Mouse (Mus musculus) layer of hippocampus, adult 2 months (tissue): ENCODE data around the gene Cadps2. TPM values are rescaled to one million over a fixed set of nuclear protein-coding genes. Genes with fewer than 3 reads are reported as not detected.

Experiments
- DNase-seq, 2 experiments: peaks; one replicate each; pipeline ENCODE4 v3.0.0; 2022; ENCODE audit warnings: low spot score in 2 of 2
- H3K27ac ChIP-seq: fragments of 200-600 bp; 2 replicates; pipeline ENCODE4 v1.8.1; 2022
- H3K4me3 ChIP-seq: fragments of 200-600 bp; 2 replicates; pipeline ENCODE4 v1.8.1; 2022; ENCODE audit warnings: mild to moderate bottlenecking
- CTCF ChIP-seq: fragments of 200-600 bp; conservative IDR thresholded peaks from 2 replicates; pipeline ENCODE4 v1.8.1; 2022; ENCODE audit warnings: antibody characterized with exemption, mild to moderate bottlenecking, moderate library complexity
- total RNA-seq, 2 experiments: library from RNA; stranded (reverse); gene quantifications; 2 replicates each; pipeline ENCODE4 v1.2.3; 2021

The Cadps2 gene
- total RNA-seq, 2 experiments from 2014 or later = 81.1 to 81.7 TPM

- TF ChIP-seq CTCF = no peak; the same call in 1 of the 2 replicates
- Histone ChIP-seq H3K4me3 (peak overlapping the region; percentile 87), H3K27ac (no peak overlapping the region)
- no peak for DNase-seq
Measured at GRCm38 (mm10) chr6:23836694-23837093, 2.5 kb downstream of the Cadps2 start.

- no peak overlapping the region for H3K27ac ChIP-seq
Measured at GRCm38 (mm10) chr6:23835552-23835951, 3.7 kb downstream of the Cadps2 start.

DNA sequence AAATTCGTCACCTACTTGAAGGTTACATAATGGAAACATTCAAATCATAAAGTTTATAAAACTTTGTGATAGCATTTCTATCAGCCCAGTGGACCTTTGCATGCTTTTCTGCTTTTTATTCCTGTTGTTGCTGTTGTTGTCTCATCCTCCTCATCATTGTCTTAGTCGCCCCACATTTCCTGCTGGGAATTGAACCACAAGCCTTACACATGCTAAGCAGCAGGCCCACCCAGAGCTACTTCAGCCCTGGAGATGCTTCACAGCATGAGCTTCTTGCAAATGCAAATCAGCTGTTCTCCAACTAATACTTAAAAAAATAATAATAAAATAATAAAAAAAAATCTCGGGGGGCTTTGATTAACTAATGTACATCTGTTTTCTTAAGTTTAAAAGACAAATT lies 8.5 kb downstream of the Cadps2 start:
- DNase-seq = no peak
- Histone ChIP-seq H3K4me3 (no peak overlapping the region), H3K27ac (no peak overlapping the region)
- no peak for TF ChIP-seq CTCF

More at GRCm38 (mm10) chr6:23835552-23835951, 3.7 kb downstream of the Cadps2 start:
- TF ChIP-seq CTCF = no peak
- no peak overlapping the region for H3K4me3 ChIP-seq
- no peak for DNase-seq

GRCm38 (mm10) chr6:23829338-23829737 lies 9.9 kb downstream of the Cadps2 start:
- H3K4me3 ChIP-seq = no peak overlapping the region
- TF ChIP-seq CTCF = no peak
- no peak for DNase-seq
- H3K27ac ChIP-seq = no peak overlapping the region

- no peak for DNase-seq
- no peak for TF ChIP-seq CTCF
- Histone ChIP-seq H3K27ac (no peak overlapping the region), H3K4me3 (no peak overlapping the region)
Measured at GRCm38 (mm10) chr6:23821819-23822218, 17.4 kb downstream of the Cadps2 start.

DNA sequence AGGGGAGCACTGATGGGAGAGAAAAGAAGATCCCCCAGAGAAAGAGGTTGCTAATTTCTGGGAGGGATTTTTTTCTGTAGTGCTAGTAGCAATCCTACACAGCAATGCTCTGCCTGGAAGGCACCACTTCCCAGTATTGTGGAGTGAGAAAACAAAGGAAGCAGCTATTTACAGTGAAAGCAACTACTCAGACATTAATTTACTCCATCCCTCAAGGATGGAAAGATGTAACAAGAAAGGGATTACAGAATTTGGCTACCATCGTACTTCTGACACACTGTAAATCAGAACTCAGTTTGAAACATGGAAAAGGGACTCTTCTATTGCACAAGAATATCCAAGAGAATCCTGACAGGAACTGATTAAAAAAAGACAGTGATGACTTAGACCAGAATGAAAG lies 29.1 kb downstream of the Cadps2 start:
- no peak overlapping the region for H3K27ac ChIP-seq
- no peak for TF ChIP-seq CTCF

GRCm38 (mm10) chr6:23809344-23809743 lies 29.9 kb downstream of the Cadps2 start:
- Histone ChIP-seq H3K4me3 (no peak overlapping the region), H3K27ac (no peak overlapping the region)
- DNase-seq = no peak
- TF ChIP-seq CTCF = no peak

More for the DNA sequence above, 29.1 kb downstream of the Cadps2 start:
- no peak overlapping the region for H3K4me3 ChIP-seq
- DNase-seq = no peak

- Histone ChIP-seq H3K4me3 (no peak overlapping the region), H3K27ac (no peak overlapping the region)
- TF ChIP-seq CTCF = no peak
- DNase-seq = no peak
Measured at GRCm38 (mm10) chr6:23805333-23805732, 33.9 kb downstream of the Cadps2 start.

- no peak overlapping the region for H3K4me3 ChIP-seq
- no peak overlapping the region for H3K27ac ChIP-seq
- no peak for DNase-seq
- no peak for TF ChIP-seq CTCF
Measured at GRCm38 (mm10) chr6:23791822-23792221, 47.4 kb downstream of the Cadps2 start.

- Histone ChIP-seq H3K27ac (no peak overlapping the region), H3K4me3 (no peak overlapping the region)
- TF ChIP-seq CTCF = peak; percentile 29
- DNase-seq = no peak
Measured at GRCm38 (mm10) chr6:23777641-23778040, 61.6 kb downstream of the Cadps2 start.

DNA sequence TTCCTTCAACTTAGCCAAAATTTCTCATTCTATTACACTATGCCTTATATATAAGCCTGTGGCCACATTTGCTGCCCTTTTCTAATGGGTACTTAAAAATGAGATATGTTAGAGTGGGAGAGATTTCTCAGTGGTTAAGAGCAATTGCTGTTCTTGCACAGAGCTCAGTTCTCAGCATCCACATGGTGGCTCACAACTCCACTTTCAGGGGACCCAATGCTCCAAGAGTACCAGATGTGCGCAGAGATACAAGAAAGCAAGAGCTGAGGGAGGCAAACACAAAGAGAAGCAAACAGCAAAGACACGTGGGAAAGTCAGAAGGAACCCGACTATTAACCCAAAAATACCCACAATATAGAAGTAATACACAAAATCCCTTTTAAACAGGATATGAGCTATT lies 77.0 kb downstream of the Cadps2 start:
- no peak for DNase-seq
- H3K27ac ChIP-seq = no peak overlapping the region
- peak; percentile 64 for TF ChIP-seq CTCF
- no peak overlapping the region for H3K4me3 ChIP-seq

DNA sequence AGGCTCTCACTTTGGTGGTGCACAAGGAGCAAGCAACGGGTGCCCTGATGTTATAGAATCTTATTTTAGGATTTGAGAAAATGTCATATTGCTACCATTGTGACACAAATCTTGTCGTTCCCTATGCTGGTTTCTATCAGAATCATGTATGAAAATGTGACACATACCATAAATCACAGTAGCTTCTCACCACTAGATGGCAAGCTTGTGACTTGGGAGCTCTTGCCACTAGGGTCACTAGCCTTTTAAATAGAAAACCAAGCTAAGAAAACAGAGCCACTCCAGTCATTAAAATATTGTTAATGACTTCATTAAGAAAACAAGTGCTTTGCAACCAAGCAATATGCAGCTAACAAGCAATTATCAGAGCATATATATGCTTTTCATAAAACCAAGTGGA lies 81.0 kb downstream of the Cadps2 start:
- peak; percentile 72 for TF ChIP-seq CTCF
- Histone ChIP-seq H3K27ac (no peak overlapping the region), H3K4me3 (no peak overlapping the region)
- DNase-seq = no peak

- TF ChIP-seq CTCF = no peak
- H3K4me3 ChIP-seq = no peak overlapping the region
- 0 out of 2 replicates have a peak overlapping the region, but pooled peaks have one; percentile 20 for H3K27ac ChIP-seq
- DNase-seq = no peak
Measured at GRCm38 (mm10) chr6:23748823-23749222, 90.4 kb downstream of the Cadps2 start.

- H3K4me3 ChIP-seq = no peak overlapping the region
- no peak overlapping the region for H3K27ac ChIP-seq
- no peak for TF ChIP-seq CTCF
- no peak for DNase-seq
Measured at GRCm38 (mm10) chr6:23740010-23740409, 99.2 kb downstream of the Cadps2 start.

DNA sequence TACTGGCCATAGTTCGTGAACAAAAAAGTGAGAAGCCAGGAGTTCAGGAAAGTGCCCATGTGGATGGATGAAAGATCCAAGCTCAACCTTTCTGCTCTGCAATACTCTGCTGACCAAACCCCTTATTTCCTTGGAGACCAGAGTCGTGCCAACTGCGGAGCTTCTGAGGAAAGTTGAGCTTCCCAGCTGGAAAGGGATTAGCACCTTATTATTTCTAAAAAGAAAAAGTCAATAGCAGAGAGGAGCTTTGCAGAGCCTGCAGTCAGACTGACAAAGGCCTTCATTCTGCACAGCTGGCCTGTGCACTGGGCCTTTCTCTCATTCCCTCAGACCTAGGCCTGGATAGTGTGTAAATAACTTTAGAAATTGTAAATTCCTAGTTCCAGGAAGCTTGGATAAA lies 106.5 kb downstream of the Cadps2 start:
- Histone ChIP-seq H3K27ac (no peak overlapping the region), H3K4me3 (no peak overlapping the region)
- DNase-seq = no peak
- no peak for TF ChIP-seq CTCF
